Mouse (Mus musculus) limb, embryonic 12.5 days (tissue): ENCODE measurements around the gene Mndal. TPM values are rescaled to one million over a fixed set of nuclear protein-coding genes. Genes with fewer than 3 reads are reported as not detected.
"Not testable (repeated sequence)": the region's sequence is repeated elsewhere in the genome, so short reads cannot be mapped to it uniquely, and the experiment has no call there.

Experiments
- ATAC-seq: fragments of 200-750 bp; cut with Nextera tagmentation; 2 replicates; pipeline ENCODE4 v1.8.0; 2017; ENCODE audit warnings: low read depth, moderate TSS enrichment; ENCODE audit not compliant: insufficient number of reproducible peaks, insufficient read depth, low FRiP score, low TSS enrichment
- H3K27ac ChIP-seq: fragments of 300-500 bp; sonication (generic); 2 replicates; pipeline ENCODE4 v1.5.1; 2016; ENCODE audit warnings: mild to moderate bottlenecking, moderate library complexity
- H3K27me3 ChIP-seq: fragments of 300-500 bp; sonication (generic); 2 replicates; pipeline ENCODE4 v1.6.1; 2016; ENCODE audit warnings: mild to moderate bottlenecking, moderate library complexity
- H3K36me3 ChIP-seq: fragments of 300-500 bp; sonication (generic); 2 replicates; pipeline ENCODE4 v1.6.1; 2016; ENCODE audit warnings: mild to moderate bottlenecking, moderate library complexity
- H3K4me1 ChIP-seq: fragments of 300-500 bp; sonication (generic); replicated peaks from 2 replicates; pipeline ENCODE4 v1.6.1; 2016
- H3K4me2 ChIP-seq: fragments of 300-500 bp; sonication (generic); 2 replicates; pipeline ENCODE4 v1.6.1; 2016; ENCODE audit warnings: mild to moderate bottlenecking, moderate library complexity
- H3K4me3 ChIP-seq: fragments of 300-500 bp; sonication (generic); replicated peaks from 2 replicates; pipeline ENCODE4 v1.5.1; 2016; ENCODE audit warnings: mild to moderate bottlenecking
- H3K9ac ChIP-seq: fragments of 300-500 bp; sonication (generic); replicated peaks from 2 replicates; pipeline ENCODE4 v1.6.1; 2016; ENCODE audit warnings: mild to moderate bottlenecking, moderate library complexity
- H3K9me3 ChIP-seq: fragments of 300-500 bp; sonication (generic); 2 replicates; pipeline ENCODE4 v1.6.1; 2016; ENCODE audit warnings: mild to moderate bottlenecking, moderate library complexity
- WGBS: fragments of 180-500 bp; shearing (Covaris S2); methylation state at CpG from one replicate; pipeline ENCODE4 v1.1.7; 2016; 5-methylcytosine and 5-hydroxymethylcytosine counted together
- polyA plus RNA-seq: library from polyadenylated mRNA; unstranded; fragments of >200 nt; fragmentation: Nextera tagmentation; extraction: Ambion mirVana; gene quantifications from 2 replicates; pipeline ENCODE4 v1.2.1, GENCODE M21; 2016

The Mndal gene
- polyA plus RNA-seq, 1 experiment from 2014 or later = 0.80 TPM

DNA sequence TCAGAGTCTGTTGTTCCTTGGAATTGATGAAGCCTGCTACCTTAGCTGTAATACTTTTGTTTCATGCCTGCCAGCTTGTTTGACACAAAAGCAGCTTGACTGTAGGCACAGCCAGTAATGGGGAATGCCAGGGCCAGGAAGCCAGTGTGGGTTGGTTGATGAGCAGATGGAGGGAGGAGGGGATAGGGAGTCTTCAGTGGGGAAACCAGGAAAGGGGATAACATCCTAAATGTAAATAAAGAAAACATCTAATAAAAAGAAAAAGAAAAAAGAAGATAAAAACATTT lies 432 bp upstream of the Mndal start:
- H3K4me2 ChIP-seq, H3K4me3 ChIP-seq, H3K36me3 ChIP-seq, H3K27me3 ChIP-seq, H3K27ac ChIP-seq, H3K9ac ChIP-seq, H3K9me3 ChIP-seq, ATAC-seq, H3K4me1 ChIP-seq: not testable (repeated sequence)

DNA sequence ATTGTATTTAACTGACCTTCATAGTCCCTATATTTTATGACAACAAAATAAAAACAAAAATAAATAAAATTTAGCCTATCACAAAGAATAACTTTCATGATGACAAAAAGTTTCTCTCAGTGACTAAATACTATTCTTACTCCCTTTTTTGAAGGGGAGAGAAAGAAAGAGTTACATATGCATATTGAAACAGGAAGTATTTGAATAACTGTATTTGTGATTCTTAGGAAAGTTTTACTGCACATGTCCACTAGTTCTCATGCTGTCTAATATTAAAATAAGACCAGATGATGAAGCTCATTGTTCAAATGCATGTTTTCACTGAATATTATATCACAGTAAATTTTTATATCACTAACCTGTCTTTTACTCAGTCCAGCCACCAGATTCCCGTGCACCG lies 769 bp downstream of the Mndal start:
- H3K9ac ChIP-seq, H3K4me1 ChIP-seq, H3K36me3 ChIP-seq, H3K4me3 ChIP-seq, ATAC-seq, H3K4me2 ChIP-seq, H3K27me3 ChIP-seq, H3K27ac ChIP-seq, H3K9me3 ChIP-seq: not testable (repeated sequence)
- WGBS = 87% methylated on average over 2 of the region's 2 CpGs

DNA sequence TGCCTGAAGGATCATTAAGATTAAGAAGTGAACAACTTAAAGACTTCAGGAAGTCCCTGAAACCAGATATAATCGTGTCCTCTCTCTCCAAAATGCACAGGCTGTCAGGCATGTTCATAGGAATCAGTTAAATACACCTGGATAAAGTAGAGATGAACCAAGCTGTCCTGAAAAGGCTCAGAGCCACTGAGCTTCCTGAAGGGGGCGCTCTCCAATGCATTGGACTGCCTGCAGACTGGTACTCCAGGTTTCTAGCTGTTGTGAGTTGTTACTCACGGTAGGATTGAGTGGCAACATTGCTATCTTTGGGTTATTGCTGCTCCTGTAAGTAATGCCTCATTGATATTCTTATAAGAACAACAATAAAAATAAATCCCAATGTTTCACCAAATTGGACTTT lies 23.0 kb downstream of the Mndal start:
- H3K9me3 ChIP-seq, H3K27me3 ChIP-seq, ATAC-seq, H3K27ac ChIP-seq, H3K4me2 ChIP-seq, H3K9ac ChIP-seq, H3K36me3 ChIP-seq, H3K4me3 ChIP-seq, H3K4me1 ChIP-seq: not testable (repeated sequence)
- 60% methylated on average over 3 of the region's 3 CpGs for WGBS

DNA sequence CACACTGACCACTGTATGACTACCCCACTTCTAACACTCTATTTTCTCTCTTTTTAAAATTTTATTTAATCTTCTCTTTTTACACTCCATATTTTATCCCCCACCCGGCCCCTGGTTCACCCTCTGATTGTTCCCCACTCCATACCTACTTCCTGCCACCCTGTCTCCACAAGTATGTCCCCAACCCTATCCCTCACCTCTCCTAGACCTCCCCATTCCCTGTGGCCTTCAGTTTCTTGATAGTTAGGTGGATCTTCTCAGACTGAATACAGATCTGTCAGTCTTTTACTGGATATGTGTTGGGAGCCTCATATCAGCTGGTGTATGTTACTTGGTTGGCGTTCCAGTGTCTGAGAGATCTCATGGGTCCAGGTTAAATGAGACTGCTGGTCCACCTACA lies 27.7 kb downstream of the Mndal start:
- Histone ChIP-seq H3K9ac (no peak overlapping the region), H3K36me3 (no peaks in the 10 kb centered on the region), H3K9me3 (no peaks in the 10 kb centered on the region), H3K4me3 (no peak overlapping the region), H3K27me3 (no peaks in the 10 kb centered on the region), H3K27ac (no peak overlapping the region), H3K4me2 (no peak overlapping the region), H3K4me1 (no peaks in the 10 kb centered on the region)
- WGBS = 84% methylated on average over 2 of the region's 2 CpGs
- ATAC-seq = no peak

DNA sequence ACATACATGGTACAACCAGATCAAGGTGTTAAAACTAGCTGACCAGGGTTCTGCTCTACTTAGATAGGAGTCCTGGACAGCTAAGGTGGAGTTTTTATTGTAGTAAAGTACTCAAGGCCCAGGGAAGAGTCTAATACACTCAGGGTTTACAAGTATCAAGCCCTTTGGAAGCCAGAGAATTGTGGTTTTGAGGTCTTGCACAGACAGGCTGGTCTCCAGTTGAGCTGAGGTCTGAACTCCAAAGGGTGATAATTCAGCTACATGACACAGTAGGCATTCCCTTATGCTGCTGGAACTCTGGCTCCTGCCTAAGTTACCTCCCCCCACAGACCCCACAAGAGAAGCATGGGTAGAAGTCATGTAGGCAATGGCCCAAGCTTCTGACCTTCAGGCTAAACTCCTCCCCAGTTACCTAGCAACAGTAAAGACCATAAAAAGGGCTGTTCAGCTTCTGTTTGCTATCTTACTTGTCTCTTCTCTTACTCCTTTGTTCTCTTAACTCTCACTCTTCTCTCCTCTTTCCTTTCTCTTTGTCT lies 29.0 kb downstream of the Mndal start:
- not testable (repeated sequence) for H3K9ac ChIP-seq, H3K4me1 ChIP-seq, ATAC-seq, H3K27ac ChIP-seq, H3K4me3 ChIP-seq, H3K27me3 ChIP-seq, H3K36me3 ChIP-seq, H3K4me2 ChIP-seq, H3K9me3 ChIP-seq

DNA sequence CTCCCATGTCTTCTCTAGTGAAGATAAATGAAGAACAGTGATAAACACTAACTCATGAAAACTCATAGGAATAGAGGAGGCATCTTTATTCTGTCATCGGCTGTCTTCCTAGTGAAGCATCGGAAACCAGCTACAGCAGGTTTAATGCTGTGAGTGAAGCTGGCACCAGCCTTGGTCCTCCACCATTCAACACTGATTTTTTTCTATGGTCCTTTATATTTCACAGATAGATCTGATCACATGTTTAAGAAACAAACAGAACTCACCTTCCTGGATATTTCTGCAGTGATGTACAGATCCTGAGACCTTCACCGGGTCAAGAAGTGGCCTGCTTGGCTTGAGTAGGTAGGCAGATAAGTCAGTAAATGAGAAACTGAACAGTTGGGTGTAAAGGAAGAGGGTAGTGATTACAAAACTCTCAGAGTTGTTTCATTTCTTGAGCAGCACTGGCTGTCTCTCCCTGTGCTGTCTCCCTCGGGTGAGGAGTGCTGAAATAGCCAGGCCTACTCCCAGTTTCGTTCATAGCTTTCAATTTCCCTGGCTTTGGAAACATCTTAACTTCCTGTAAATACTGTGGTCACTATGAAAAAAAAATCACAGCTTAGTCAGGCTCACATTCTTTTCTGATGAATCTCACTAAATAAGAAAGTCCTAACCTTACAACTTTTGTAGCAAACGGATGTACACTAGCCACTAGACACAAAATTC lies 29.6 kb downstream of the Mndal start, which contains the start of gene Ifi211:
TSS of gene Ifi211 (minus strand) at position 499 of the 708 bp plus-strand sequence.
- H3K27me3 ChIP-seq = not testable (repeated sequence)

DNA sequence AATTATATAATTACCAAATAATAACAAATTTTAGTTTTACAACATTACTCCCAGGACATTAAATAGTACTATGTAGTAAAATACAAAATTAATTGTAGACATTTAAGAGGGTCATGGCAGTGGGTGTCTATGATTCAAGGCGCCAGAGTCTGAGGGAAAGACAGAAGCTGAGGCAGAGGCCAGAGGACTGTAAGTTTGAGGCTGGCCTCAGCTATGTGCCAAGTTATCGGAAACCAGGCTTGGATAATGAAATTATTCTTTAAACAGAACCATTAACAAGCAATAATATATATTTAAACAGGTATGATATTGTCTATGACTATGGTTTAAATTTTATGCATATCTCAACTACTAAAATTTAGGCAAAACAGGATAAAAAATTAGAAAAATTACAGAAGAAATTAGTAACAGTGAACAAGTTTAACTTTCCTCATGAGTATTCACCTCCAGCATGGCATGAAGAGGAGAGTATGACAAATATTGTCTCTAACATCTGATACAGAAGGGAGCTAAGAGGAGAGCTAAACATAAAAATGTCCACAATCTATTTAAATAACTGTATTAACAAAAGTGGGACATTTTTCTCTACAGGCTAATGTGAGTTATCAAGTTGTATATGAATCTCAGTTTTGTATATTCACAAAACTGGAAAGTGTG lies 30.4 kb downstream of the Mndal start:
- no peak overlapping the region for H3K9ac ChIP-seq
- H3K27ac ChIP-seq = no peak overlapping the region
- WGBS = 81% methylated on average over 2 of the region's 2 CpGs
- no peak overlapping the region for H3K4me2 ChIP-seq
- no peak overlapping the region for H3K4me3 ChIP-seq
- no peaks in the 10 kb centered on the region for H3K36me3 ChIP-seq
- no peaks in the 10 kb centered on the region for H3K27me3 ChIP-seq
- H3K4me1 ChIP-seq = no peaks in the 10 kb centered on the region
- H3K9me3 ChIP-seq = no peaks in the 10 kb centered on the region
- no peak for ATAC-seq

More for the DNA sequence above, 29.6 kb downstream of the Mndal start, which contains the start of gene Ifi211:
- not testable (repeated sequence) for H3K4me2 ChIP-seq, H3K9ac ChIP-seq, H3K4me1 ChIP-seq, H3K9me3 ChIP-seq, ATAC-seq, H3K27ac ChIP-seq, H3K36me3 ChIP-seq, H3K4me3 ChIP-seq
- 84% methylated on average over 6 of the region's 6 CpGs for WGBS

DNA sequence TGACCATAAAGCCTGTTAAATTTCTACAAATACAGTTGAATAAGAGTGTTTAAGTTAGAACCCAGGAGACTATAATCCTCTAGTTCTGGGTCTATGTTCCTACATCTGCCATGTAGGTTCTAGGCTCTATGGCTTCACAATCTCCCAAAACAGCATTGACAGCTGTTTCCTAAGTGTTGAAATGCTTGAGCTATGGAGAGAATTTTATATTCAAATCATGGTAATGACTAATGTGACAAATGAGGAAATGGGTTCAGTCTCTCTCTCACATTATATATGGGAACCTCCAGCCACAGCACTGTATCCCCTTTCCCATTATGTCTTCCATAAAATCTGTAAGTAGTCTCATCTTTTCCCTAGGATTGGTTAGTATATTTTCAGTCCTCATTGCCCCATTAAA lies 33.9 kb downstream of the Mndal start:
- H3K27me3 ChIP-seq, H3K27ac ChIP-seq, ATAC-seq, H3K4me2 ChIP-seq, H3K36me3 ChIP-seq, H3K4me3 ChIP-seq, H3K4me1 ChIP-seq, H3K9me3 ChIP-seq, H3K9ac ChIP-seq: not testable (repeated sequence)

DNA sequence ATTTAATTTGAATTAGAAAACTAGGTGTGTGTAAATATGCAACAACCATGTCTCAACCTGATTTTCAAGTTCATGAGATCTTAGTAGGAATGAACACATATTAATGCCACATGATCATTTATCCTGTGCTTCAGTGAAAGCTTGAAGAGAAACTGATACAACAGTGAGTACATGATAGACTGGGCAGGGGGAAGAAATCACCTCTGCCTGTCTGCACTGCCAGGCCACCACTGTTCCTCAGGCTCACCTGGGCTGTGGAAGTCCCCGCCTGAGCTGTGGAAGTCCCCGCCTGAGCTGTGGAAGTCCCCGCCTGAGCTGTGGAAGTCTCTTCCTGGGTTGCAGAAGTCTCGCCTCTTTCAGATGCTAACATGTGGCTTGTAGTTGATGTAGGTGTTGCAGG lies 36.4 kb downstream of the Mndal start:
- not testable (repeated sequence) for H3K4me1 ChIP-seq, H3K9me3 ChIP-seq, H3K36me3 ChIP-seq, H3K4me3 ChIP-seq, H3K9ac ChIP-seq, H3K27me3 ChIP-seq, ATAC-seq, H3K4me2 ChIP-seq, H3K27ac ChIP-seq
- 91% methylated on average over 4 of the region's 4 CpGs for WGBS

DNA sequence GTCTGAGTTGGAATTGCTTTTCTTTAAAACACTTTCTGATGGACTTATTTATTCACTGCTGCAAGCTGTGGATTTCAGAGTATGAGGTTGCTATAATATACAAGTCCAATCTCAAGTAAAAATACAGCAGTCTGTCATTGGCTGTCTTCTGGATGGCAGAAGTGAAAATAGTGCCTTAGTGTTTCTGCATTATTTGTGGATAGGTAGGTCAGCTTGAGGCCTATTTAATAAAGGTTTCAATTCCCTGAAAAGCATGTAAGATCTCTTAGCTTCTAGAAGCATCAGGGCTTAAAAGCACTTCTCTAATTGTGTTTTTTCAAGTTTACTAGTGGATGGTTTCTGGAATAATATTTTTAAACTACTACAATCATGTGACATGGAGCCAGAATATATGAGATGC lies 52.5 kb downstream of the Mndal start:
- not testable (repeated sequence) for H3K9ac ChIP-seq, H3K4me1 ChIP-seq, H3K27ac ChIP-seq, H3K4me2 ChIP-seq, H3K36me3 ChIP-seq, H3K4me3 ChIP-seq, ATAC-seq, H3K9me3 ChIP-seq, H3K27me3 ChIP-seq

DNA sequence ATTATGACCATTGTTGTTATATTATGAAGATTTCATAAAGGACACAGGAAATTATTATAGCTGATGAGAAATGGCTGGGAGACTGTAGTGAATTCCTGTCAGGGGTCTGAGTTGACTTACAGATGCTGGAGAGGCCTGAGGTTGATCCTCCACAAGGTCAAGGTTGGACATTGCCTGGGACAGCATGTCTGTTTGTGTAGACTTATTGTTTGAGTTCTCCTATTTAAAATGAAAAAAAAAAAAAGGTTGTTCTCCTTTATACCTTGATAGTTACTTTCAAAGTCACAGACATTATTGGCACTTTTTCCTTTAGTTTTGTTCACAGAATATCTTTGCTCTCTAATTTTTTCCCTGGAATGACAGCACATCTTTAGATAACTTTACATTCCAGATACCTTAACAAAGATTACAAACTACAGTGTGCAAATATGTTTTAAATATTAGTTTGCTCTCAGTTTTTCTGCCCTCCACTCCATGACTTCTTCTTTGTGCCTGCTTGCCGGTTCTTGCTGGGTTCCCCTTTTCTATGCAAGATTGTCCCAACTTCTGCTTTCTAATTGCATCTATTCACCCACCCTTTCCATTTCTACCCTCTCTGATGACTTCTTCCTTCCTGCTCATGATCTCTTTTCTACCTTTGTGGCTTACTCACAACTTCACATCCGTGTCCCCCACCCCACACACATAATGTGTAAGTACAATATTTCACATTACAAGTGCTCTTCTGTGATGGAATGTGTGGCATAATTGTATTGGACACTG lies 55.1 kb downstream of the Mndal start:
- H3K27me3 ChIP-seq, H3K9ac ChIP-seq, H3K4me2 ChIP-seq, ATAC-seq, H3K4me3 ChIP-seq, H3K9me3 ChIP-seq, H3K27ac ChIP-seq, H3K36me3 ChIP-seq, H3K4me1 ChIP-seq: not testable (repeated sequence)
- 75% methylated on average over 1 of the region's 2 CpGs for WGBS
